Mouse (Mus musculus) midbrain, embryonic 12.5 days (tissue): ENCODE results near the gene Tchhl1. TPM values are rescaled to one million over a fixed set of nuclear protein-coding genes. Genes with fewer than 3 reads are reported as not detected.
"Not testable (repeated sequence)": the region's sequence is repeated elsewhere in the genome, so short reads cannot be mapped to it uniquely, and the experiment has no call there.

Source experiments
- ATAC-seq: fragments of 200-750 bp; cut with Nextera tagmentation; 2 replicates; pipeline ENCODE4 v1.8.0; 2017; ENCODE audit warnings: low read depth, moderate TSS enrichment, moderate library complexity; ENCODE audit not compliant: low FRiP score
- H3K27ac ChIP-seq: fragments of 300-500 bp; sonication (generic); replicated peaks from 2 replicates; pipeline ENCODE4 v1.5.1; 2016; ENCODE audit warnings: mild to moderate bottlenecking
- H3K27me3 ChIP-seq: fragments of 300-500 bp; sonication (generic); 2 replicates; pipeline ENCODE4 v1.6.1; 2016; ENCODE audit warnings: mild to moderate bottlenecking
- H3K36me3 ChIP-seq: fragments of 300-500 bp; sonication (generic); 2 replicates; pipeline ENCODE4 v1.6.1; 2016
- H3K4me1 ChIP-seq: fragments of 300-500 bp; sonication (generic); 2 replicates; pipeline ENCODE4 v1.6.1; 2016
- H3K4me2 ChIP-seq: fragments of 300-500 bp; sonication (generic); replicated peaks from 2 replicates; pipeline ENCODE4 v1.6.1; 2016; ENCODE audit warnings: mild to moderate bottlenecking, moderate library complexity
- H3K4me3 ChIP-seq: fragments of 300-500 bp; sonication (generic); 2 replicates; pipeline ENCODE4 v1.5.1; 2016; ENCODE audit warnings: mild to moderate bottlenecking
- H3K9ac ChIP-seq: fragments of 300-500 bp; sonication (generic); replicated peaks from 2 replicates; pipeline ENCODE4 v1.6.1; 2016; ENCODE audit warnings: mild to moderate bottlenecking, moderate library complexity
- H3K9me3 ChIP-seq: fragments of 300-500 bp; sonication (generic); 2 replicates; pipeline ENCODE4 v1.6.1; 2016; ENCODE audit warnings: mild to moderate bottlenecking
- WGBS: fragments of 180-500 bp; shearing (Covaris S2); methylation state at CpG from one replicate; pipeline ENCODE4 v1.1.7; 2016; 5-methylcytosine and 5-hydroxymethylcytosine counted together
- polyA plus RNA-seq: library from polyadenylated mRNA; unstranded; fragments of >200 nt; fragmentation: Nextera tagmentation; extraction: Ambion mirVana; gene quantifications from 2 replicates; pipeline ENCODE4 v1.2.1, GENCODE M21; 2016

The Tchhl1 gene
- not detected in 2 replicates for polyA plus RNA-seq

DNA sequence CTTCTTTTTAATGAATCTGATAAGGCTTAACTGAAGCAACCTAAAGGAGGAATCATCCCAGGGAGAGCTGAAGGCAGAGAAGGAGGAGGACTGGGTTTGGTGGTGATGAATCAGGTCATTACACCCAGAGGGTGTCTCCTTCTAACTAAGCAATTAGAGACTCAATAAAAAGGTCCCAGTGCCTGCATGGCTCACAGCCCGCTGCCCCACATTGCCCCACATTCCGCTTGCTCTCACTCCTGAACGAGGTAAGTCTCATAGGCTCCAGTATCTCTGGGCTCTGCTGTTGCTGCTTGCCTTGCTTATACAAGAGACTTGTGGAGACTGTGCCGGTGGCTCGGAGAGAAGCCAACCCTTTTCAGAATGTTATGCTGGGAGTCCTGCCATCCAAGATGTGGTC lies at the start of gene Tchhl1:
Gene Tchhl1, plus strand, starts transcription at position 194 of the 400 bp plus-strand sequence.
- Histone ChIP-seq H3K4me3 (no peak within 1 kb of the TSS), H3K4me2 (no peak within 1 kb of the TSS), H3K9ac (no peak within 1 kb of the TSS), H3K27ac (no peak within 1 kb of the TSS), H3K36me3 (no peaks in the 10 kb centered on the region), H3K9me3 (no peaks in the 10 kb centered on the region), H3K4me1 (no peaks in the 10 kb centered on the region), H3K27me3 (no peaks in the 10 kb centered on the region)
- WGBS, result 78% methylated on average over 5 of the region's 5 CpGs
- no peak for ATAC-seq

DNA sequence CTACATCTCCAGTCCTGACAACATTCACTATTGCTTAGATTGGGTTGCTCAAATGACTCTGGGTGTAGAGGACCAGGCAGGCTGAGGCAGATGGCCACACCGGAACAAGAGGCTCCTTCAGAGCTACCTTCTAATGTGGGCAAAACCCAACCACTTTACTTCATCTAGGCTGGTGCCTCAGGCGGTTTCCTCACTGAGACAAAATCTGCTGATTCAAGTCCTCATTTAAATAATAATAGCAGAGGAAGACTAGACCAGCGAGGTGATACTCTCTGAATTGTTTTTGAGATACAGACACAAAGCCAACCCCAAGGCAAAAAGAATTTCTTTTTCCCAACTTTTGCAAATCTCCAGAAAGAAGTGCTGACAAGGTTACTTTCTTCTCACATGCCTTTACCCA lies 36.9 kb upstream of the Tchhl1 start:
- H3K4me1 ChIP-seq, result no peaks in the 10 kb centered on the region
- H3K9me3 ChIP-seq, result no peaks in the 10 kb centered on the region
- no peak overlapping the region for H3K9ac ChIP-seq
- H3K27ac ChIP-seq, result no peak overlapping the region
- no peak overlapping the region for H3K4me3 ChIP-seq
- no peak overlapping the region for H3K4me2 ChIP-seq
- no peak for ATAC-seq
- no peaks in the 10 kb centered on the region for H3K27me3 ChIP-seq
- no peaks in the 10 kb centered on the region for H3K36me3 ChIP-seq
- 51% methylated on average over 3 of the region's 3 CpGs for WGBS

DNA sequence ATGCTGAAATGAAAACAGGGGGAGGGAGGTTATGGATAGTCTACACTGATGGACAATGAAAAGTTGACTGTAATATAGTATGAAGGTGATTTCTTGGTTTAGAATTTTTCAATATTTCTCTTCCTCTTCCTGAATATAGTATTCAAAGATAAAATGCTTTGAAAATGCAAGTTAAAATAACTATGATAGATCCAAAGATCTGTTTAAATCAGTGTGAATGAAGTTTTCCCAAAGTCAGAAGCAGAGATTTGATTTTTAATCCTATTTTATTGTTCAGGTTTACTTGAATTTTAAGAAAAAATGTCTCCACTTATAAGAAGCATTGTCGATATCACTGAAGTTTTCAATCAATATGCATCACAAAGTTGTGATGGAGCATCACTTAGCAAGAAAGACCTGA lies 26.5 kb upstream of the Tchhl1 start, which contains the start of gene Tchh:
Gene Tchh, plus strand, starts transcription at position 301 of the 400 bp plus-strand sequence.
- H3K9ac ChIP-seq, result no peak within 1 kb of the TSS
- H3K27me3 ChIP-seq, result peaks cover 47% of the 10 kb centered on the region
- no peaks in the 10 kb centered on the region for H3K9me3 ChIP-seq
- peak within 1 kb of the TSS; percentile 92; the same call in 1 of the 2 replicates for H3K4me2 ChIP-seq
- no peaks in the 10 kb centered on the region for H3K36me3 ChIP-seq
- WGBS, result 85% methylated on average over 1 of the region's 1 CpGs
- ATAC-seq, result no peak
- no peak within 1 kb of the TSS for H3K4me3 ChIP-seq
- H3K27ac ChIP-seq, result no peak within 1 kb of the TSS
- peaks cover 7% of the 10 kb centered on the region; the same call in 1 of the 2 replicates for H3K4me1 ChIP-seq

DNA sequence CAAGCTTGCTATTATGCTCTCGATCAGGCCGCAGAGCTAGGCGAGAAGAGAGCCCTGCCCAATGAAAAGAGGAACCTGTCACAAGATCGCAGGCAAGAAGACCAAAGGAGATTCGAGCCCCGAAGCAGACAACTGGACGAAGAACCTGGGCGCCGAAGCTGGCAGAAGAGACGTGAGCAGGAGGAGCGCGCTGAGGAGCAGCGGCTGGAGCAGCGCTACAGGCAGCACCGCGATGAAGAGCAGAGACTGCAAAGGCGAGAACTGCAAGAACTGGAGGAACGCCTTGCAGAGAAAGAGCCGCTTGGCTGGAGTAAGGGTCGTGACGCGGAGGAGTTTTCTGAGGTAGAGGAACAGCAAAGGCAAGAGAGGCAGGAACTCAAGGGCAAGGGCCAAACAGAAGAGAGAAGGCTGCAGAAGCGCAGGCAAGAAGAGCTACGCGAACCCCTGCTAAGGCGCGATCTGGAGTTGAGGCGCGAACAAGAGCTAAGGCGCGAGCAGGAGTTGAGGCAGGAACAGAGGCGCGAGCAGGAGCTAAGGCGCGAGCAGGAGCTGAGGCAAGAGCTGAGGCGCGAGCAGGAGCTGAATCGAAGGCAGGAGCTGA lies 25.0 kb upstream of the Tchhl1 start:
- WGBS, result under 1% methylated on average over 38 of the region's 38 CpGs
- Histone ChIP-seq H3K27me3 (peaks cover 57% of the 10 kb centered on the region), H3K27ac (no peak overlapping the region), H3K4me1 (peaks cover 16% of the 10 kb centered on the region; the same call in 1 of the 2 replicates), H3K4me2 (peak overlapping the region; percentile 92), H3K9ac (peak overlapping the region; percentile 59; the same call in 1 of the 2 replicates), H3K36me3 (no peaks in the 10 kb centered on the region), H3K4me3 (peak overlapping the region; percentile 59), H3K9me3 (no peaks in the 10 kb centered on the region)
- ATAC-seq, result no peak

DNA sequence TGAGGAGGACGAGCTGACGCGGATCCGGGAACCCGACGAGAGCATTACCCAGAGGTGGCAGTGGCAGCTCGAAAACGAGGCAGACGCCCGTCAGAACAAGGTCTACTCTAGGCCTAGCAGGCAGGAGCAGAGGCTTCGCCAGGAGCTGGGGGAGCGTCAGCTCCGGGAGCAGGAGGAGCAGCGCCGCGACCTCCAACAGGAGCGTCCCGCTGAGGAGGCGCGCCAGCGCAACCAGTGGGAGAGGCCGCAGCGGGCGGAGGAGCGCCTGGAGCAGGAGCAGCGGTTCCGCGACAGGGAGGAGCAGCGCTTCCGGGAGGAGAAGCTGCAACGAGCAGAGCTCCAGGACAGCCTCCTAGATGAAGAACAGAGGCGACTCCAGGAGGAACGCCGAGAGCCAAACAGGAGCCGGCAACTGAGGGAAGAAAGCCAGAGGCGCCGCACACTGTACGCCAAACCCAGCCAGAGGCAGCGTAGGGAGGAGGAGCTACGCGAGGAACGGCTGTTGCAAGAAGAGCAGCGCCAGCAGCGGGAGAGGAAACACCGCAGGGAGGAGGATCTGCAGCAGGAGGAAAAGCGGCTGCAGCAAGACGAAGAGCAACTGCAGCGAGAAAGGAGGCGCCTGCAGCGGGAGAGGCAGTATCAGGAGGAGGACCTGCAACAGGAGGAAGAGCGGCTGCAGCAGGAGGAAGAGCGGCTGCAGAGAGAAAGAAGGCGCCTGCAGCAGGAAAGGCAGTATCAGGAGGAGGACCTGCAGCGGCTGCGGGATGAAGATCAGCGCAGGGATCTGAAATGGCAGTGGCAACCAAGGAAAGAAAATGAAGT lies 24.0 kb upstream of the Tchhl1 start:
- H3K4me3 ChIP-seq, result peak overlapping the region; percentile 59
- peak overlapping the region; percentile 59 for H3K9ac ChIP-seq
- WGBS, result under 1% methylated on average over 56 of the region's 56 CpGs
- no peak overlapping the region; the same call in 1 of the 2 replicates for H3K27ac ChIP-seq
- H3K4me2 ChIP-seq, result peak overlapping the region; percentile 92
- peaks cover 58% of the 10 kb centered on the region for H3K27me3 ChIP-seq
- ATAC-seq, result peak; percentile 85
- no peaks in the 10 kb centered on the region for H3K9me3 ChIP-seq
- H3K36me3 ChIP-seq, result no peaks in the 10 kb centered on the region
- peaks cover 16% of the 10 kb centered on the region; the same call in 1 of the 2 replicates for H3K4me1 ChIP-seq

DNA sequence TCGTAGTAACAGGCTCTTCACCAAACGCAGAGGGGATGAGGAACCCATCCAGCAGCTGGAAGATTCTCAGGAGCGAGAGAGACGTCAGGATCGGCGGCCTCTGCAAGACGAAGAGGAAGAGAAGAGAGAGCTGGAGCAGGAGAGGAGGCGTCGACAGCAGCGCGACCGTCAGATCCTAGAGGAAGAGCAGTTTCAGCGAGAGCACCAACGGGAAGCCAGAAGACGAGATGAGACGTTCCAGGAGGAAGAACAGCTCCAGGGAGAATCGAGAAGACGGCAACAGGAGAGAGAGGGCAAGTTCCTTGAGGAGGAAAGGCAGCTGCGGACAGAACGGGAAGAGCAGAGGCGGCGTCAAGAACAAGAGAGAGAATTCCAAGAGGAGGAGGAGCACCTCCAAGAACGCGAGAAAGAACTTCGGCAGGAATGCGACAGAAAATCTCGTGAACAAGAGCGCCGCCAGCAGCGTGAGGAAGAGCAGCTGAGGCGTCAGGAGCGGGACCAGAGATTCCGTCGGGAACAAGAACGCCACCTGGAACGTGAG lies 23.3 kb upstream of the Tchhl1 start:
- 0 out of 2 replicates have a peak, but pooled peaks have one; percentile 0 for ATAC-seq
- peaks cover 65% of the 10 kb centered on the region for H3K27me3 ChIP-seq
- no peaks in the 10 kb centered on the region for H3K36me3 ChIP-seq
- peak overlapping the region; percentile 92 for H3K4me2 ChIP-seq
- WGBS, result under 1% methylated on average over 36 of the region's 36 CpGs
- no peaks in the 10 kb centered on the region for H3K9me3 ChIP-seq
- H3K4me1 ChIP-seq, result peaks cover 16% of the 10 kb centered on the region; the same call in 1 of the 2 replicates
- no peak overlapping the region for H3K27ac ChIP-seq
- peak overlapping the region; percentile 59 for H3K4me3 ChIP-seq
- H3K9ac ChIP-seq, result peak overlapping the region; percentile 59; the same call in 1 of the 2 replicates

DNA sequence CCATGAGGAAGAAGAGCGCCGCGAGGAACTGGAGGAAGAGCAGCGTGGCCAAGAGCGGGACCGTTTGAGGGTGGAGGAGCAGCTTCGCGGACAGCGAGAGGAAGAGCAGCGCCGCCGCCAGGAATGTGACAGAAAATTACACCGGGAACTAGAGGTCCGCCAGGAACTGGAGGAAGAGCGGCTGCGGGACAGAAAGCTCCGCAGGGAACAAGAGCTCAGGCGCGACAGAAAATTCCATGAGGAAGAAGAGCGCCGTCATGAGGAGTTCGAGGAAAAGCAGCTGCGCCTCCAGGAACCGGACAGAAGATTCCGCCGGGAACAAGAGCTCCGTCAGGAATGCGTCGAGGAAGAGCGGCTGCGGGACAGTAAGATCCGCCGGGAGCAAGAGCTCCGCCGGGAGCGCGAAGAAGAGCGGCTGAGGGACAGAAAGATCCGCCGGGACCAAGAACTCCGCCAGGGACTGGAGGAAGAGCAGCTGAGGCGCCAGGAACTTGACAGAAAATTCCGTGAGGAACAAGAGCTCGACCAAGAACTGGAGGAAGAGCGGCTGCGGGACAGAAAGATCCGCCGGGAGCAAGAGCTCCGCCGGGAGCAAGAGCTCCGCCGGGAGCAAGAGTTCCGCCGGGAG lies 22.3 kb upstream of the Tchhl1 start:
- Histone ChIP-seq H3K4me3 (peak overlapping the region; percentile 59), H3K27ac (no peak overlapping the region), H3K36me3 (no peaks in the 10 kb centered on the region), H3K4me2 (peak overlapping the region; percentile 92), H3K9me3 (no peaks in the 10 kb centered on the region), H3K9ac (peak overlapping the region; percentile 39; the same call in 1 of the 2 replicates), H3K27me3 (peaks cover 57% of the 10 kb centered on the region), H3K4me1 (peaks cover 16% of the 10 kb centered on the region; the same call in 1 of the 2 replicates)
- WGBS, result under 1% methylated on average over 54 of the region's 54 CpGs
- ATAC-seq, result no peak

DNA sequence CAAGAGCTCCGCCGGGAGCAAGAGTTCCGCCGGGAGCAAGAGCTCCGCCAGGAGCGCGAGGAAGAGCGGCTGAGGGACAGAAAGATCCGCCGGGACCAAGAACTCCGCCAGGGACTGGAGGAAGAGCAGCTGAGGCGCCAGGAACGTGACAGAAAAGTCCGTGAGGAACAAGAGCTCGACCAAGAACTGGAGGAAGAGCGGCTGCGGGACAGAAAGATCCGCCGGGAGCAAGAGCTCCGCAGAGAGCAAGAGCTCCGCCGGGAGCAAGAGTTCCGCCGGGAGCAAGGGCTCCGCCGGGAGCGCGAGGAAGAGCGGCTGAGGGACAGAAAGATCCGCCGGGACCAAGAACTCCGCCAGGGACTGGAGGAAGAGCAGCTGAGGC lies 21.8 kb upstream of the Tchhl1 start:
- Histone ChIP-seq H3K27me3 (peaks cover 59% of the 10 kb centered on the region), H3K9ac (peak overlapping the region; percentile 39; the same call in 1 of the 2 replicates), H3K4me1 (peaks cover 16% of the 10 kb centered on the region; the same call in 1 of the 2 replicates), H3K4me3 (peak overlapping the region; percentile 59), H3K4me2 (peak overlapping the region; percentile 92)
- not testable (repeated sequence) for H3K27ac ChIP-seq, H3K36me3 ChIP-seq, H3K9me3 ChIP-seq, ATAC-seq
- 1% methylated on average over 32 of the region's 32 CpGs for WGBS

DNA sequence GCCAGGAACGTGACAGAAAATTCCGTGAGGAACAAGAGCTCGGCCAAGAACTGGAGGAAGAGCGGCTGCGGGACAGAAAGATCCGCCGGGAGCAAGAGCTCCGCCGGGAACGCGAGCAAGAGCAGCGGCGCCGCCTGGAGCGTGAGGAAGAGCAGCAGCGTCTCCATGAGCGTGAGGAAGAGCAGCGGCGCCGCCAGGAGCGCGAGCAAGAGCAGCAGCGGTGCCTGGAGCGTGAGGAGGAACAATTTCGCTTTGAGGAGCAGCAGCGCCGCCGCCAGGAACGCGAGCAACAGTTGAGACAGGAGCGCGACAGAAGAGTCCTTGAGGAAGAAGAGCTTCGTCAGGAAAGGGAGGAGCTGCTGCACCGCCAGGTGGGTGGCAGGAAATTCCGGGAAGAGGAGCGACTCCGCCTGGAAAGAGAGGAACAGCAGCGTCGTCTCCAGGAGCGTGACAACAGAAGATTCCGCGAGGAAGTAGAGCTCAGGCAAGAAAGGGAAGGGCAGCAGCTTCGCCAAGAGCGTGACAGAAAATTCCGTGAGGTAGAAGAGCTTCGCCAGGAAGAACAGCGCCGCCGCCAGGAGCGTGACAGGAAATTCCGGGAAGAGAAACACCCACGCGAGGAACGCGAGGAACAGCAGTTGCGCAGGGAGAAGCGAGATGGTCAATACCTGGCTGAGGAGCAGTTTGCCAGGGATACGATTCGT lies 21.3 kb upstream of the Tchhl1 start:
- no peaks in the 10 kb centered on the region for H3K9me3 ChIP-seq
- H3K27me3 ChIP-seq, result peaks cover 58% of the 10 kb centered on the region
- no peak overlapping the region for H3K27ac ChIP-seq
- WGBS, result under 1% methylated on average over 59 of the region's 59 CpGs
- H3K4me1 ChIP-seq, result peaks cover 16% of the 10 kb centered on the region; the same call in 1 of the 2 replicates
- H3K4me3 ChIP-seq, result peak overlapping the region; percentile 59
- peak overlapping the region; percentile 39; the same call in 1 of the 2 replicates for H3K9ac ChIP-seq
- H3K36me3 ChIP-seq, result no peaks in the 10 kb centered on the region
- peak overlapping the region; percentile 92 for H3K4me2 ChIP-seq
- ATAC-seq, result peak; percentile 71

DNA sequence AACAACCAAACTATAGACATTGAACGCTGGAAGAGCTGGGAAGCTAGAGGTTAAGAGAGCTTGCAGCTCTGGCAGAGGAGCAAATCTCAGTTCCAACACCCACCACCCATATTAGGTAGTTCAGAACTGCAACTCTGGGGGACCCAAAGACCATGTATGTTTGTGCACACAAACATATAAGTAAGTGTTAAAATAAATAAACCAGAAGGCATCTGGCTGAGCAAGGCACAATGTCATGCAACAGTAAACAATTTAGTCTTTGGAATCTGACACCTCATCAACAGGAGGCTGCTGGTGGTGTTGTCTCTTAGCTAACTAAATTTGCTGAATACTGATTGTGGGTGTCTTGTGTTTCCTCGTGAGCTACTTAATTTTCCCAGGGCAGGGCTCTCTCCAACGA lies 2.0 kb upstream of the Tchhl1 start:
- no peak overlapping the region for H3K4me3 ChIP-seq
- no peak overlapping the region for H3K4me2 ChIP-seq
- no peaks in the 10 kb centered on the region for H3K27me3 ChIP-seq
- no peak overlapping the region for H3K27ac ChIP-seq
- ATAC-seq, result no peak
- WGBS, result 83% methylated on average over 3 of the region's 3 CpGs
- H3K36me3 ChIP-seq, result no peaks in the 10 kb centered on the region
- H3K9ac ChIP-seq, result no peak overlapping the region
- H3K9me3 ChIP-seq, result no peaks in the 10 kb centered on the region
- H3K4me1 ChIP-seq, result no peaks in the 10 kb centered on the region

DNA sequence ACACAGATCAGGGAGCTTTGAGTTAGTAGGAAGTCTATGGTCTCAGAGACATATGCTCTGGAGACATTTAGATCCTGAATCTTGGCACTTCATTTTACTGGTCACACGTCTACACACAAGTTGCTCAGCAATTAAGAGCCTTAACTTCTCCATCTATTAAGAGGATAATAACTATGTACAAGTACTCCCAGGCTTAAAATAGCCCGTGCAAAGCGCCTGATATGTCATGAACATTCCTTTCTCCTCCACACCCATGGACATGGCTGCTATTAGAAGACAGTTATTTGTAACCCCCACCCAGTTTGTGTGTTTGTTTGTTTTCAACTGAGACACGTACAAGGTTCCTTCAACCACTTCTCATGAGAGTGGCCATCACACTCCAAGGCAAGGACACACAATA lies 1.4 kb upstream of the Tchhl1 start:
- 88% methylated on average over 4 of the region's 4 CpGs for WGBS
- ATAC-seq, result no peak

More for the DNA sequence above, 1.4 kb upstream of the Tchhl1 start:
- Histone ChIP-seq H3K9me3 (no peaks in the 10 kb centered on the region), H3K9ac (no peak overlapping the region), H3K27ac (no peak overlapping the region), H3K36me3 (no peaks in the 10 kb centered on the region), H3K4me3 (no peak overlapping the region), H3K4me2 (no peak overlapping the region), H3K27me3 (no peaks in the 10 kb centered on the region), H3K4me1 (no peaks in the 10 kb centered on the region)
